Mouse (Mus musculus) heart, postnatal 0 days (tissue): ENCODE data around the gene Sufu. TPM values are rescaled to one million over a fixed set of nuclear protein-coding genes. Genes with fewer than 3 reads are reported as not detected.

ENCODE experiments used
- ATAC-seq: fragments of 200-750 bp; cut with Nextera tagmentation; 2 replicates; pipeline ENCODE4 v1.8.0; 2017; ENCODE audit warnings: low read depth, moderate number of reproducible peaks, moderate library complexity; ENCODE audit not compliant: insufficient read depth
- DNase-seq: peaks from one replicate; pipeline ENCODE4 v3.0.0-alpha.2; 2016; ENCODE audit warnings: low spot score
- H3K27ac ChIP-seq: fragments of 300-500 bp; sonication (generic); 2 replicates; pipeline ENCODE4 v1.5.1; 2014; ENCODE audit warnings: low read depth, mild to moderate bottlenecking
- H3K27me3 ChIP-seq: fragments of 300-500 bp; sonication (generic); 2 replicates; pipeline ENCODE4 v1.6.1; 2014; ENCODE audit warnings: low read length, mixed read lengths; ENCODE audit not compliant: control insufficient read depth, insufficient read depth
- H3K36me3 ChIP-seq: fragments of 300-500 bp; sonication (generic); replicated peaks from 2 replicates; pipeline ENCODE4 v1.6.1; 2014; ENCODE audit warnings: low read length, mixed read lengths; ENCODE audit not compliant: control insufficient read depth, insufficient read depth
- H3K4me1 ChIP-seq: fragments of 300-500 bp; sonication (generic); 2 replicates; pipeline ENCODE4 v1.6.1; 2014; ENCODE audit warnings: antibody characterized with exemption; ENCODE audit not compliant: control insufficient read depth, insufficient read depth
- H3K4me2 ChIP-seq: fragments of 300-500 bp; sonication (generic); 2 replicates; pipeline ENCODE4 v1.6.1; 2014; ENCODE audit warnings: low read depth, mild to moderate bottlenecking, low read length, moderate library complexity
- H3K4me3 ChIP-seq: fragments of 300-500 bp; sonication (generic); 2 replicates; pipeline ENCODE4 v1.5.1; 2014; ENCODE audit warnings: low read depth, low read length
- H3K9ac ChIP-seq: fragments of 300-500 bp; sonication (generic); replicated peaks from 2 replicates; pipeline ENCODE4 v1.6.1; 2014; ENCODE audit warnings: low read depth, low read length, mixed read lengths
- H3K9me3 ChIP-seq: fragments of 300-500 bp; sonication (generic); replicated peaks from 2 replicates; pipeline ENCODE4 v1.6.1; 2016; ENCODE audit warnings: low read length; ENCODE audit not compliant: control insufficient read depth
- CTCF ChIP-seq: IDR thresholded peaks from 2 replicates; pipeline ENCODE4 v1.5.1; 2016; ENCODE audit warnings: antibody characterized with exemption, control low read depth, low read depth
- EP300 ChIP-seq: IDR thresholded peaks from 2 replicates; pipeline ENCODE4 v1.6.1; 2016; ENCODE audit warnings: antibody characterized with exemption, low read depth
- WGBS: fragments of 180-500 bp; shearing (Covaris S2); extraction: QIAGEN DNeasy Blood & Tissue Kit; methylation state at CpG from one replicate; pipeline ENCODE4 v1.1.7; 2014; 5-methylcytosine and 5-hydroxymethylcytosine counted together
- polyA plus RNA-seq: library from polyadenylated mRNA; unstranded; fragments of >200 nt; fragmentation: Nextera tagmentation; extraction: Ambion mirVana; gene quantifications from 2 replicates; pipeline ENCODE4 v1.2.1, GENCODE M21; 2015
- total RNA-seq: library from RNA; depleted of rRNA; stranded (reverse); fragments of >200 nt; gene quantifications from 2 replicates; pipeline ENCODE4 v1.2.3, GENCODE M21; 2014; ENCODE audit warnings: low replicate concordance

The Sufu gene
- total and polyA plus RNA-seq, 2 experiments from 2014 or later = 9.2 to 11.0 TPM

DNA sequence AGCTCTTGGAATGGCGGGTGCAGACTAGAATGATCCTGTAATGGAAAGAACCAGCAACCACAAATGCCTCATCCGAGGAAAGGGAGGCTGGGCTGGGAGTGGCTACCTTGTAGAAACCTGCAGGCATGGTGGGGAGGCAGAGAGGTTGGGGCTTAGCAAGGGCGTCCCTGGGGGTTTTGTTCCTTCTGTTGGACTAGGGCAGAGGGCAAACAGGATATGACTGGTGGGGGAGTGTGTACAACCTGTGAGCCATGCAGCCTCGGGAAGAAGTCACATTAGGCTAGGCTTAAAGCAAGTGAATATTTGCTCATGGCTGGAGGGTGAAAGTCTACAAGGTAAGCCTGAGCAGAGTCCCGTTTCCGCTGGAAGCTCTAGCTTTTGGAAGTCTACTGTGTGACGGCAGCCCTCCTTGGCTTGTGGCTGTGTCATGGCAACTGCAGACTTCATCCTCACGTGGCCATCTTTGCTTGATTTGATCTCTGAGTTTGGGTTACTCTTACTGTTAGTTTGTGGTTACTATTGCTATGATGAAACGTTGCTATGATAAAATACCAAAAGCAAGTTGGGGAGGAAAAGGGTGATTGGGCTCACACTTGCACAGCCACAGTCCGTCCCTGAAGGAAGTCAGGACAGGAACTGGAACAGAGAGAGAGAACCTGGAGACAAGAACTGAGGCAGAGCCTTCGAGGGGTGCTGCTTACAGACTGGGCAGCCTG lies 33.2 kb upstream of the Sufu start:
- Histone ChIP-seq H3K36me3 (no peaks in the 10 kb centered on the region), H3K27ac (no peak overlapping the region), H3K4me2 (no peak overlapping the region), H3K4me3 (no peak overlapping the region), H3K9me3 (no peaks in the 10 kb centered on the region), H3K27me3 (no peaks in the 10 kb centered on the region), H3K4me1 (no peaks in the 10 kb centered on the region), H3K9ac (no peak overlapping the region)
- ATAC-seq (no peak), DNase-seq (no peak)
- TF ChIP-seq EP300 (no peak), CTCF (no peak)
- WGBS = 64% methylated on average over 11 of the region's 11 CpGs

DNA sequence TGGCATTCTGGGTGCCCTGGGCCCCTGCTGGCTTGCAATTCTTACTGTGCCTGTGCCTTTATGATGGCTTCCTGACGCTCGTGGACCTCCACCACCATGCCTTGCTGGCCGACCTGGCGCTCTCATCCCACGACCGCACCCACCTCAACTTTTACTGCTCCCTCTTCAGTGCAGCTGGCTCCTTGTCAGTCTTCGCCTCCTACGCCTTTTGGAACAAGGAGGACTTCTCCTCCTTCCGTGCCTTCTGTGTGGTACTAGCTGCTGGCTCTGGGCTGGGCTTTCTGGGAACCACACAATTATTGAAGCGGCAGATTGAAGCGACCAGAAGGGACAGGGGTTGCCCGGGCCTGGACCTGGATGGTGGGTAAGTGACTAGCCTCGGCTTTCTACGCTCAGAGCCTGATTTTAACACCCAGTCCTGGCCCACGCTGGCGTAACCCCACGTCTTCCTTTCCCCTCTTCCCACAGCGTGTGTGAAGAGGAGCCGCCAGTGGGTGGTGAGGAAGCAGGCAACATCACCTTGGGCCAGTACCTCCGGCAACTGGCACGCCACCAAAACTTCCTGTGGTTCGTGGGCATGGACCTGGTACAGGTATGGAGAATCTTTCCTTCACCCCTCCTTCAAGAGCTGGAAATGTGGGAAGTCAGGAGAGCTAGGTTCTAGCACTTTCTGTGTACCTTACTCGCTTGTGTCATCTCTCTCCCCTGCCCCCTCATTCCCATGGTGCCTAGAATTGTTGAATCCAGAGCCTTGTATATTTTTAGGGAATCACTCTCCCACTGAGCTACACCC lies 28.7 kb upstream of the Sufu start:
- no peak for TF ChIP-seq CTCF
- no peak for TF ChIP-seq EP300
- Histone ChIP-seq H3K27me3 (no peaks in the 10 kb centered on the region), H3K9ac (no peak overlapping the region), H3K4me3 (no peak overlapping the region), H3K9me3 (no peaks in the 10 kb centered on the region), H3K36me3 (no peaks in the 10 kb centered on the region), H3K4me1 (no peaks in the 10 kb centered on the region), H3K4me2 (no peak overlapping the region), H3K27ac (no peak overlapping the region)
- 85% methylated on average over 23 of the region's 23 CpGs for WGBS
- no peak for DNase-seq
- no peak for ATAC-seq

DNA sequence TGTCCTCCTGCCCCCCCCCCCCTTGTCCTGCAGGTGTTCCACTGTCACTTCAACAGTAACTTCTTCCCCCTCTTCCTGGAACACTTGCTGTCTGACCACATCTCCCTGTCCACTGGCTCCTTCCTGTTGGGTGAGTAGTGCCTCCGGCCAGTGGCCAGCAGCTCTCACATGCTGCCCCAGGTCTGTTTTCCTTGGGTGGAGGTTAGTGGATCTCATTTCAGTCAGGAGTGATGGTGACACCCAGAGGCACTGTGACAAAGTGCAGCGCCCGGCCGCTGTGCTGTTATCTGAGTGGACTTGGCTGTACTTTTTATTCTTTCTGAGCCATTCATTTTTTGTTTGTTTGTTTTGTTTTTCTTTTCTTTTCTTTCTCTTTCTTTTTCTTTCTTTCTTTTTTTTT lies 27.5 kb upstream of the Sufu start:
- H3K4me2 ChIP-seq = no peak overlapping the region
- ATAC-seq (peak; percentile 90), DNase-seq (peak; percentile 75)
- no peak overlapping the region for H3K9ac ChIP-seq
- no peak overlapping the region for H3K27ac ChIP-seq
- no peaks in the 10 kb centered on the region for H3K9me3 ChIP-seq
- WGBS = 2% methylated on average over 4 of the region's 4 CpGs
- no peaks in the 10 kb centered on the region for H3K27me3 ChIP-seq
- H3K4me3 ChIP-seq = no peak overlapping the region
- no peak for TF ChIP-seq EP300
- TF ChIP-seq CTCF = peak; percentile 69
- no peaks in the 10 kb centered on the region for H3K4me1 ChIP-seq
- no peaks in the 10 kb centered on the region for H3K36me3 ChIP-seq

DNA sequence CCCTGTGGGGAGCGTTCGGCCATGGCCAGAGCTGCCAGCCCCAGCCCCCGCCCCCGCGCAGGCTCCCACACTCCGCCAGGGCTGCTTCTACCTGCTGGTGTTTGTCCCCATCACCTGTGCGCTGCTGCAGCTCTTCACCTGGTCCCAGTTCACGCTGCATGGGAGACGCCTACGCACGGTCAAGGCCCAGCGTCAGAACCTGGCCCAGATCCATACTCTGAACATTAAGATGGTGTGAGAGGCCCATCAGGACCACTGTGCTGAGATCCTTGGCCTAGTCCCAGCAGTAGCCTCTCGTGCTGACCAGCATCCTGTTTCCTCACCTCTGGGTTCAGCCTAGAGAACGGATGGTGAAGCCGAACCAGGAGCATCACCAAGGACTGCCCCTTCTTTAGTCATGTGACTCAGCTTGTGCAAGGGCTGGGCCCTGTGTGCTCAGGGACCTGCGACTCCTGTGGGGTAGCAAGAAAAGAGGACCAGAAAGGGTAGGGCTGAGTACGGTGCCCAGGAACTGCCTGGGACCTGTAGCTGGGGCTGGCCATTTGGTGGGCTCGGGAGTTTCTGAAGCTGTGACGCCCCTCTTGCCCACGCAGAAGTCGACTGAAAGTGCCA lies 22.1 kb upstream of the Sufu start:
- Histone ChIP-seq H3K4me2 (no peak overlapping the region), H3K27ac (no peak overlapping the region), H3K4me3 (no peak overlapping the region), H3K4me1 (no peaks in the 10 kb centered on the region), H3K9me3 (no peaks in the 10 kb centered on the region), H3K27me3 (no peaks in the 10 kb centered on the region), H3K36me3 (peaks cover 37% of the 10 kb centered on the region), H3K9ac (no peak overlapping the region)
- ATAC-seq (peak; percentile 12; the same call in 1 of the 2 replicates), DNase-seq (no peak)
- 51% methylated on average over 21 of the region's 21 CpGs for WGBS
- TF ChIP-seq CTCF (no peak), EP300 (no peak)

DNA sequence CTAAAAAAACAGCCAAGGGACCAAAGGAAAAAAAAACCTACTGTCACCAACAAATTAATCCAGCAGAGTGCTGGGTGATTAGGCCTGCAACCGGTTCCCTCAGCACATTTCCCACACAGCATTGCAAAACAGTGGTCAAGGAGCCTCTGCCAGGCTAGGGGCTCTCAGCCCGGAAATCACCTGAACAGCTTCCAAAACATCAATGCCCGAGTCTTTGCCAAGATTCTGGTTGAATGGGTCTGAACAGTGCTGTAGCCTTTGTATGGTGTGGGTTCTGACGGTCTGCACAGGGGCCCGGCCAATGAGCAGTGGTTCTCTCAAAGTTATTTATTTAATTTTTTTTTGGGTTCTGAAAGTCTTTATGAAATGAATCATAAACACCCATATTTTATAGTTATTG lies 21.2 kb upstream of the Sufu start:
- no peak for TF ChIP-seq EP300

More for the DNA sequence above, 21.2 kb upstream of the Sufu start:
- DNase-seq = no peak
- 58% methylated on average over 5 of the region's 5 CpGs for WGBS
- H3K4me3 ChIP-seq = no peak overlapping the region
- no peaks in the 10 kb centered on the region for H3K4me1 ChIP-seq
- H3K27ac ChIP-seq = no peak overlapping the region
- no peak overlapping the region for H3K4me2 ChIP-seq
- ATAC-seq = no peak
- H3K36me3 ChIP-seq = peaks cover 46% of the 10 kb centered on the region
- H3K27me3 ChIP-seq = no peaks in the 10 kb centered on the region
- H3K9ac ChIP-seq = no peak overlapping the region
- H3K9me3 ChIP-seq = no peaks in the 10 kb centered on the region
